Mouse (Mus musculus): ENCODE measurements around the gene Xpo5.

The Xpo5 gene

GRCm38 (mm10) chr17:46258279-46259053 lies 55.9 kb downstream of the Xpo5 start:
- no peak for DNase-seq (ENCODE audit: inconsistent ontology term)

GRCm38 (mm10) chr17:46259675-46260074 lies 57.1 kb downstream of the Xpo5 start:
- no peak for DNase-seq (ENCODE audit: inconsistent ontology term)

GRCm38 (mm10) chr17:46262201-46262694 lies 59.7 kb downstream of the Xpo5 start:
- DNase-seq (ENCODE audit: inconsistent ontology term): no peak

- no peak for DNase-seq (ENCODE audit: inconsistent ontology term)
Observed at GRCm38 (mm10) chr17:46265502-46265901, 62.9 kb downstream of the Xpo5 start.

- DNase-seq (ENCODE audit: inconsistent ontology term): peak; percentile 89
Observed at GRCm38 (mm10) chr17:46265918-46266618, 63.5 kb downstream of the Xpo5 start.

- no peak for DNase-seq (ENCODE audit: inconsistent ontology term)
Observed at GRCm38 (mm10) chr17:46266986-46267385, 64.4 kb downstream of the Xpo5 start.

GRCm38 (mm10) chr17:46267511-46267910 lies 64.9 kb downstream of the Xpo5 start:
- no peak for DNase-seq (ENCODE audit: inconsistent ontology term)

- peak; percentile 74 for DNase-seq (ENCODE audit: inconsistent ontology term)
Observed at GRCm38 (mm10) chr17:46268026-46268720, 65.6 kb downstream of the Xpo5 start.

- peak; percentile 70 for DNase-seq (ENCODE audit: inconsistent ontology term)
Observed at GRCm38 (mm10) chr17:46269771-46270534, 67.4 kb downstream of the Xpo5 start.

GRCm38 (mm10) chr17:46272058-46272457 lies 69.5 kb downstream of the Xpo5 start:
- DNase-seq (ENCODE audit: inconsistent ontology term): peak; percentile 59

GRCm38 (mm10) chr17:46272675-46273074 lies 70.1 kb downstream of the Xpo5 start:
- no peak for DNase-seq (ENCODE audit: inconsistent ontology term)

- DNase-seq (ENCODE audit: inconsistent ontology term): peak; percentile 95
Observed at GRCm38 (mm10) chr17:46273803-46274236, 71.2 kb downstream of the Xpo5 start.

- no peak for DNase-seq (ENCODE audit: inconsistent ontology term)
Observed at GRCm38 (mm10) chr17:46274465-46274864, 71.9 kb downstream of the Xpo5 start.

- no peak for DNase-seq (ENCODE audit: inconsistent ontology term)
Observed at GRCm38 (mm10) chr17:46275034-46275433, 72.5 kb downstream of the Xpo5 start.

- DNase-seq (ENCODE audit: inconsistent ontology term): no peak
Observed at GRCm38 (mm10) chr17:46275506-46275905, 72.9 kb downstream of the Xpo5 start.

GRCm38 (mm10) chr17:46277586-46277985 lies 75.0 kb downstream of the Xpo5 start:
- DNase-seq (ENCODE audit: inconsistent ontology term): no peak

GRCm38 (mm10) chr17:46278011-46278765 lies 75.6 kb downstream of the Xpo5 start:
- no peak for DNase-seq (ENCODE audit: inconsistent ontology term)

GRCm38 (mm10) chr17:46282483-46283123 lies 80.0 kb downstream of the Xpo5 start, which contains the start of gene Tjap1:
Tjap1 (minus strand) TSS chr17:46283026.
- peak; percentile 96 for DNase-seq (ENCODE audit: inconsistent ontology term)

GRCm38 (mm10) chr17:46283140-46283539 lies 80.6 kb downstream of the Xpo5 start:
- DNase-seq (ENCODE audit: inconsistent ontology term): no peak

- no peak for DNase-seq (ENCODE audit: inconsistent ontology term)
Observed at GRCm38 (mm10) chr17:46283911-46284310, 81.3 kb downstream of the Xpo5 start.
